Mouse (Mus musculus) G1E (cell line): ENCODE data around the gene Zbtb42.

Experiments
- CTCF ChIP-seq: IDR thresholded peaks from 2 replicates; pipeline ENCODE4 v1.5.1; 2012; ENCODE audit warnings: low read depth, low read length, inconsistent platforms, mixed read lengths
- GATA2 ChIP-seq: IDR thresholded peaks from 2 replicates; pipeline ENCODE4 v1.6.1; 2012; ENCODE audit warnings: low read depth, low read length, inconsistent platforms, borderline replicate concordance
- POLR2AphosphoS5 ChIP-seq: IDR thresholded peaks from 2 replicates; pipeline ENCODE4 v1.6.1; 2012; ENCODE audit warnings: low read depth, low read length, inconsistent platforms; ENCODE audit not compliant: insufficient replicate concordance
- TAL1 ChIP-seq: conservative IDR thresholded peaks from 2 replicates; pipeline ENCODE4 v1.6.1; 2012; ENCODE audit warnings: low read depth, low read length, inconsistent platforms, mixed read lengths

- TF ChIP-seq CTCF = no peak
- no peak for TF ChIP-seq POLR2AphosphoS5
- no peak for TF ChIP-seq GATA2
- no peak for TF ChIP-seq TAL1
These were observed 52.2 kb downstream of the Zbtb42 start for GRCm38 (mm10) chr12:112730808-112731207.
